Mouse (Mus musculus): ENCODE measurements around the gene Cxcr5. TPM values are rescaled to one million over a fixed set of nuclear protein-coding genes. Genes with fewer than 3 reads are reported as not detected.

Gene Cxcr5
- polyA plus RNA-seq, 1 experiment from 2014 or later = not detected

DNA sequence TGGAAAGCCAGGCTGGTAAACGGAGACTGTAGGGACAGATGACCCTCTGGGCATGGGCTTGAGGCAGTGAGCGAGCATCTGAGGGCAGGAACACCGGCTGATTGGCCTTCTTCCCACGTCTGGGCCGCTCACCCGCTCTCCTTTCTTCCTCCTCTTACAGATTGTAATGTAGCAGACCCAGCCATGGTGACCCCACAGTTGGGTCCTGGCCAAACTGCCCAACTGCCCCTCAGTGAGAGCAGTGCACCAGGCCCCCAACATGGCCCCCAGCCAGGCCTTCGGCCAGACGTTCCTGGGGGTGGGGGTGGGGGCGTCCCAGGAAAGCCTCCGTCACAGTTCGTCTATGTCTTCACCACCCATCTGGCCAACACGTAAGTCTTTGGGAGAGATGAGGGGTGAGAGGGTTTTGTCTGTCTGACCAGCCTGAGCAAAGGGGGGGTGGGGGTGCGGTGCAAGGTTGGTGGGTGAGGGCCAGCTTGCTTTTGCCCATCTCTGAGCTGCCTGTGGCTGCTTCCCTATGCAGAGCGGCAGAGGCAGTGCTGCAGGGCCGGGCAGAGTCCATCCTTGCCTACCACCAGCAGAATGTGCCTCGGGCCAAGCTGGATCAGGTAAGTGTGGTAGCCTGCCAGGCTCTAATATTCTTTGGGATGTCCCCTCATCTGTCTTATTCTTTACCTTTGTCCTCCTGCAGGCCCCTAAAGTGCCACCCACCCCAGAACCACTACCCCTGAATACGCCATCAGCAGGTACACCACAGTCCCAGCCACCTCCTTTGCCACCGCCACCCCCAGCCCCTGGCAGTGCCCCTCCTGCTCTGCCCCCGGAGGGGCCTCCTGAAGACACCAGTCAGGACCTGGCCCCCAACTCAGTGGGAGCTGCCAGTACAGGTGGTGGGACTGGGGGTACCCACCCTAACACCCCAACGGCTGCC is 56.5 kb downstream of the Cxcr5 start:
- no peak overlapping the region for H3K4me3 ChIP-seq
- 74% methylated on average over 20 of the region's 20 CpGs for WGBS

DNA sequence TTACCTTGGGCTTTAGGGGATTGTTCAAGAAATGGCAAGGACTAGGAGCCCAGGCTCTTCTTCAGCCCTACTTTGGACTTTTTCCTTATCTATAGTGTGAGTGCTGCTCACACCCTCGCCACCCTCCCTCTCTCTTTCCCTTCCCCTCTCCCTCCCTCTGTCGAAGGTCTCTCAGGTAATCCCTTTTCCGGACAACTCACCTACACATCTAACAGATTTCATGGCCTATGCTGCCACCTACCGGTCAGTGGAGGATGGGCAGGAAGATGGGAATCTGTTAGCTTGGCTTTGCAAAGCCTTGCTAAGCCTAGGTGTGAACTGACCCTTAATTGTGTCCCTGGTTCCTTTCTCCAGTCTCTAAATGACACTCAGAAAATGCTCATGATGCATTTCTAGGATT is 59.7 kb downstream of the Cxcr5 start:
- no peak for ATAC-seq
- Histone ChIP-seq H3K27ac (no peak overlapping the region), H3K36me3 (ENCODE audit: poor library complexity, severe bottlenecking) (peaks cover 48% of the 10 kb centered on the region), H3K9me3 (replicated peaks) (no peaks in the 10 kb centered on the region), H3K4me3 (no peak overlapping the region), H3K4me2 (peak overlapping the region; percentile 16; the same call in 1 of the 2 replicates), H3K27me3 (no peaks in the 10 kb centered on the region), H3K9ac (no peak overlapping the region), H3K4me1 (peaks cover 64% of the 10 kb centered on the region)
- WGBS = 2% methylated on average over 4 of the region's 4 CpGs

More for the DNA sequence above, 56.5 kb downstream of the Cxcr5 start:
- Histone ChIP-seq H3K27ac (no peak overlapping the region), H3K4me1 (peaks cover 51% of the 10 kb centered on the region), H3K9me3 (replicated peaks) (no peaks in the 10 kb centered on the region), H3K27me3 (0 out of 2 replicates have a peak, but pooled peaks cover 4% of the 10 kb centered on the region), H3K36me3 (ENCODE audit: poor library complexity, severe bottlenecking) (peaks cover 72% of the 10 kb centered on the region), H3K9ac (peak overlapping the region; percentile 40; the same call in 1 of the 2 replicates), H3K4me2 (no peak overlapping the region)
- ATAC-seq = no peak

DNA sequence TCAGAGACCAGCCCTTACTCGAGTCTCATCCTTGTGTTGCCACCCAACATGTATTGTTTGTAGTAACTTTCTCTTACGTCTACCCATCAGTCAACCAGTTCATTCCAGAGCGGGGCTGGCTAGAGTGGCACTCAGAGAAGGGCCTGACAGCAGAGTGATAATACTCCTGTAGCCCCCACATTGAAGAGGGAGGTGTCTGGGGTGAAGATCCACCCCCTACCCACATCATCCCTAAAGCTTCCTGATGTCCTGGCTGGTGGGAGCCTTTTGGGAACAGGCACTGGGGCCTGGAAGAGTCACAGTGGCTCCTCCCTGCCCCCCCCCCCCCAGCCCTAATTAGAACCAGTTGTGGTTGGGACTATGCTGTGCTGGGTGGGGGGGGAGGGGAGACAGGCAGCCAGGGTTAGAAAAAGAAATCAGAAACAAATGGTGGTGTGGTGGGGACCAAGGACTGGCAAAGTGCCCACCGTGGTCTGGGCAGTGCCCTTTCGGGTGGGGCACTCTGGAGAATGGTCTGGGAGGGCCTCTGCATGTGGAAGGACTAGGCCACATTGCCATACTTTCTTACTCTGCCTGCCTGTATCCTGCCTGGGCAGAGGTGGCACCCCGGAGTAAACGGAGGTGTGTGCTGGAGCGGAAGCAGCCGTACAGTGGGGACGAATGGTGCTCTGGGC is 60.3 kb downstream of the Cxcr5 start:
- H3K4me1 ChIP-seq = peaks cover 71% of the 10 kb centered on the region
- peaks cover 41% of the 10 kb centered on the region for H3K36me3 ChIP-seq (ENCODE audit: poor library complexity, severe bottlenecking)
- peak overlapping the region; percentile 16 for H3K4me2 ChIP-seq
- no peak overlapping the region for H3K4me3 ChIP-seq
- ATAC-seq = no peak
- no peaks in the 10 kb centered on the region for H3K9me3 ChIP-seq (replicated peaks)
- H3K27me3 ChIP-seq = no peaks in the 10 kb centered on the region
- peak overlapping the region; percentile 95; the same call in 1 of the 2 replicates for H3K27ac ChIP-seq
- 50% methylated on average over 10 of the region's 10 CpGs for WGBS
- H3K9ac ChIP-seq = 0 out of 2 replicates have a peak overlapping the region, but pooled peaks have one; percentile 18

DNA sequence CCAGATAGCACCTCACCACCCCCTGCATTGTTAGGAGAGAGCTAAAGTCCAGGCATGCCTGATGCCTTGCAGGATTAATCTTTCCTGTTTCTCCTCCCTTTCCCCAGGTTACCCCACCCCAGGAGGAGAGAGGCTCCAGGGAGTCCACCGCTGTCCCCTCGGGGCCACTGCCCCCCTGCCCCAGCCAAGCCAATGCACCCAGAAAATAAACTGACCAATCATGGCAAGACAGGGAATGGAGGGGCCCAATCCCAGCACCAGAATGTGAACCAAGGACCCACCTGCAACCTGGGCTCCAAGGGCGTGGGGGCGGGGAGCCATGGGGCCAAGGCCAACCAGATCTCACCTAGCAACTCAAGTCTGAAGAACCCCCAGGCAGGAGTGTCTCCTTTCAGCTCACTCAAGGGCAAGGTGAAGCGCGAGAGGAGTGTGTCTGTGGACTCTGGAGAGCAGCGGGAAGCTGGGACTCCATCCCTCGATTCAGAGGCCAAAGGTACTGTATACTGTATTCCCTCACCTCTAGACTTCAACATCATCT is 61.0 kb downstream of the Cxcr5 start:
- Histone ChIP-seq H3K27me3 (no peaks in the 10 kb centered on the region), H3K9ac (peak overlapping the region; percentile 68), H3K4me1 (peaks cover 71% of the 10 kb centered on the region), H3K27ac (peak overlapping the region; percentile 95; the same call in 1 of the 2 replicates), H3K9me3 (replicated peaks) (no peaks in the 10 kb centered on the region), H3K36me3 (ENCODE audit: poor library complexity, severe bottlenecking) (peaks cover 35% of the 10 kb centered on the region), H3K4me2 (peak overlapping the region; percentile 84), H3K4me3 (no peak overlapping the region)
- 52% methylated on average over 8 of the region's 8 CpGs for WGBS
- ATAC-seq = no peak

DNA sequence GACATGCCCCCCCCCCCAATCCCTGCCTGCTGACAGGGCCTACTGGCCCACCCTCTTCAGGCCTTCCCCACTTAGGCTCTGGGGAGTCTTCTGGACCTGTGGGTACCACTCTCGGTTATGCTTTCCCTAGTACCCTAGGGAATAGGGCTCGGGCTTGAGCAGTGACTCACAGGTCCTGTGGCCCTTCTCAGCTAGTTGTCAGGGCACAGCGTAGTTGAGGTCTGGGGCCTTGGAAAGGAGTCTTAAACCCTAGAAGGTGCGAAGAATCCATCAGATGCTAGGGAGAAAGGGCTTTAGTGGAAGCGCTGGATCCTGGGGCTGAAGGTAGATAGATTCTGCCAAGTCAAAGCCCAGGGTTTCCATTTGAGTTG is 61.5 kb downstream of the Cxcr5 start:
- peak overlapping the region; percentile 84 for H3K4me2 ChIP-seq
- H3K4me1 ChIP-seq = peaks cover 71% of the 10 kb centered on the region
- peak overlapping the region; percentile 68 for H3K9ac ChIP-seq
- peak overlapping the region; percentile 43 for H3K4me3 ChIP-seq
- WGBS = 36% methylated on average over 5 of the region's 5 CpGs
- H3K9me3 ChIP-seq (replicated peaks) = no peaks in the 10 kb centered on the region
- no peaks in the 10 kb centered on the region for H3K27me3 ChIP-seq
- H3K27ac ChIP-seq = peak overlapping the region; percentile 95
- peaks cover 29% of the 10 kb centered on the region for H3K36me3 ChIP-seq (ENCODE audit: poor library complexity, severe bottlenecking)
- peak; percentile 1; the same call in 1 of the 2 replicates for ATAC-seq

DNA sequence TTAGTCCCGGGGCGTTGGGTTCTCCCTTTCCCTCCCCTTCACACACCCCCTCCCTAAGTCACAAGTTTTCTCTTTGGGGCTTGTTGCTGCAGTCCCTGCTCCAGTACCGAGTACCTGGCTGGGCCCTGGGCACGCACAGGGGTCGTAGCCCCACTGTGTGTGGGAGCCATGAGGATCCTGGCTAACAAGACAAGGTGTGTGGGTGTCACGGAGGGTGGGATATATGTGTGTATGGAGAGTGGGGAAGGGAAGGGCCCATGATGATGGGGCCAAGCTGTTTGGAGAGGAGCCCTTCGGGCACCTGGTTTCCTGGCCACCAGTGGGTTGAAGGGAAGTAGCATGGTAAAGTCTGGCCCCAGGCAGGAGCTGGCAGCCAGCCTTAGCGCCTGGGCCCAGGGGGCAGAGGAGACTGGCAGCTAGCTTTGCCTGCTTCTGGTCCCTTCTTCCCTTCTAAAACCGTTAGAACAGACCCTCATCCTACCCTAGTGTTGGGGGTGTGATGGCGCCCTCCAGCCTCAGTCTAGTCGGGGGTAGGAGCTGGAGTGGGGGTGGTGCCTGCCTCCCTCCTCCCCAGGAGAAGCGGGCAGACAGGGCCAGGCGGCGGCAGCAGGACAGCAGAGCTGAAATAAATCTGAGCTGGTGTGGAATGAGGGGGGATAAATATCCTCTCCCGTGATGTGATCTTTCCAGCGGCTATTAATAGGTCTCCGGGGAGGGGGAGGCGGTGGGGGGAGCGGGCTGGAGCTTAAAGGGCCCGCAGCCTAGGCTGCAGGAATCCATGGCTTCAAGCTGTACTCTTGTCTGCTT is 62.1 kb downstream of the Cxcr5 start:
- no peaks in the 10 kb centered on the region for H3K9me3 ChIP-seq (replicated peaks)
- peak overlapping the region; percentile 68 for H3K9ac ChIP-seq
- WGBS = 3% methylated on average over 20 of the region's 20 CpGs
- peak overlapping the region; percentile 95 for H3K27ac ChIP-seq
- H3K4me1 ChIP-seq = peaks cover 72% of the 10 kb centered on the region
- peaks cover 23% of the 10 kb centered on the region for H3K36me3 ChIP-seq (ENCODE audit: poor library complexity, severe bottlenecking)
- peak; percentile 25 for ATAC-seq
- no peaks in the 10 kb centered on the region for H3K27me3 ChIP-seq
- peak overlapping the region; percentile 84 for H3K4me2 ChIP-seq
- peak overlapping the region; percentile 43 for H3K4me3 ChIP-seq

DNA sequence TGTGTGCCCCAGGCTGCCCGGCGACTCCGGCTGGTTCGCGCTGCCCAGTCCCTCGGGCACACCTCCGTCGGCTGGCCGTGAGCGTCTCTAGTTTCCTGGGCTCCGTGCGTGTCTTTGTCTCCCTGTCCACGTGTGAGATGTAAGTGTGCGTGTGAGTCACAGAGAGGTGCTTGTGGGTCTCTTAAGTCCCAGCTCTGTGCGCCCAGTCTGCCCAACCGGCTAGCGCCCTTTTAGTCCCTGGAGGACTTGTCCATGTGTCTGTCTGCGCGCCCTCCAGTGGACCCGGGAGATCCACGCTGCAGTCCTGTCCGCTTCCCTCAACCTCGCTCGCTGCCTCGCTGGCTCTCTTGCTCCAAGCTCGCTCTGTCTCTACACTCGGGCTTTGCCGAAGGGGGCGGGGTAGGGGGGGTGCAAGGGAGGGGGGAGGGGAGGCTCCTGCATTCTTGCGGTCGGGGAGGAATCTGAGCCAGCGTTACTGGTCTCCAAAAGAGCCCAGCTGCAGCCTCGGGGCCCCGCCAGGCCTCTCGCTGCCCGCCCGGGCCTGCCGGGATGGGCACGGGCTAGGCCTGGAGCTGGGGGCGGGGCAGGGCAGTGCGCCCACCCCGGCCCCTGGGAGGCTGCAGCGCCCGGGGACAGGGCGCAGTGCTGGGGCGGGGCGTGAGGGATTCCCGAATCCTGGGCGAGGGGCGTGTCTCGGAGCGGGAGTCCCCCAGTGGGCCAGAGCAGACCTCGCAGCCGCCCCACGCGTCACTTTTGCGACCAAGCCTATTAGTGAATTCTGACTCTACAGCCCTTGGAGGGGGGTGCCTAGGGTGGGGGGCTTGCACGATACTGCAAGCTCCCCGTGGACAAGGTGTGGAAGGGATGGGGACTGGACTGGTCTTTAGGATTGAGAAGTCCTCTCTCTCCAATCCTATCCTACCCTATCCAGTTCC is 63.0 kb downstream of the Cxcr5 start:
- H3K27me3 ChIP-seq = no peaks in the 10 kb centered on the region
- H3K4me3 ChIP-seq = peak overlapping the region; percentile 43
- ATAC-seq = peak; percentile 80
- peaks cover 19% of the 10 kb centered on the region for H3K36me3 ChIP-seq (ENCODE audit: poor library complexity, severe bottlenecking)
- peak overlapping the region; percentile 84 for H3K4me2 ChIP-seq
- peak overlapping the region; percentile 68 for H3K9ac ChIP-seq
- H3K27ac ChIP-seq = peak overlapping the region; percentile 95
- peaks cover 81% of the 10 kb centered on the region for H3K4me1 ChIP-seq
- no peaks in the 10 kb centered on the region for H3K9me3 ChIP-seq (replicated peaks)
- under 1% methylated on average over 59 of the region's 59 CpGs for WGBS

DNA sequence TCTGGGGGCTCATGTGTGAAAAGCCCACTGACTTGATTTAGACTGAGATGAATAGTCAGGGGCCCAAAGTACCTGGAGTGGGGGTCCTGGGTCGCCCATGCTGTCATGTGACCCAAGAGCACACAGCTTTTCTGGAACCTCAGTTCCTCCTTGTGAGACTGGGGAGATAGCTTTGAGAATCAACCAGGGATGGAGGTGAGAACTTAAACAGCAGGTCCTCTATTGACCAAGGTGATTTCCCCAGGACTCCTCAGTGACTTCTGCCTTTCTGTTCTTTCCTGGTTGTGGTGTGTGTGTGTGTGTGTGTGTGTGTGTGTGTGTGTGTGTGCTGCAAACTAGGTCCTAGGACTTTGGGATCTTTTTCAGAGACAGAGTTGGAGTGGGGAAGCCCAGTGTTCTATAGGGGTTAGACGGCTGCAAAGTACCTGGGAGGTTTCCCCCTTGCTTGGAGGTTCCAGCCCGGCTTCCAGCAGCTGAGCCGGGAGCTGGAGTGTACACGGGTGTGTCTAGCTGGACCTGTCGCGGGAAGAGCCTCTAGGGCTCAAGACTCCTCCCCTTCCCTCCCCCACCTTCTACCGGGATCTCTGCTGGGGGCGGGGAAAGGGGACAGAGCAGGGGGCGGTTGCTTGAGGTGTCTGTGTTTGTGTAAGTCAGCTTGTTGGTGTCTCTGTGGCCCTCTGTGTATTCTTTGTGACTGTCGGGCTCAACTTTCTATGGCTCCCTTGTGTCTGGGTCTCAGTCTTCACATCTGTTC is 63.9 kb downstream of the Cxcr5 start:
- Histone ChIP-seq H3K27ac (peak overlapping the region; percentile 95), H3K9ac (peak overlapping the region; percentile 68), H3K36me3 (ENCODE audit: poor library complexity, severe bottlenecking) (peaks cover 13% of the 10 kb centered on the region), H3K4me3 (peak overlapping the region; percentile 43), H3K4me1 (peaks cover 90% of the 10 kb centered on the region), H3K4me2 (peak overlapping the region; percentile 84), H3K27me3 (no peaks in the 10 kb centered on the region), H3K9me3 (replicated peaks) (no peaks in the 10 kb centered on the region)
- WGBS = 2% methylated on average over 11 of the region's 11 CpGs
- ATAC-seq = no peak

DNA sequence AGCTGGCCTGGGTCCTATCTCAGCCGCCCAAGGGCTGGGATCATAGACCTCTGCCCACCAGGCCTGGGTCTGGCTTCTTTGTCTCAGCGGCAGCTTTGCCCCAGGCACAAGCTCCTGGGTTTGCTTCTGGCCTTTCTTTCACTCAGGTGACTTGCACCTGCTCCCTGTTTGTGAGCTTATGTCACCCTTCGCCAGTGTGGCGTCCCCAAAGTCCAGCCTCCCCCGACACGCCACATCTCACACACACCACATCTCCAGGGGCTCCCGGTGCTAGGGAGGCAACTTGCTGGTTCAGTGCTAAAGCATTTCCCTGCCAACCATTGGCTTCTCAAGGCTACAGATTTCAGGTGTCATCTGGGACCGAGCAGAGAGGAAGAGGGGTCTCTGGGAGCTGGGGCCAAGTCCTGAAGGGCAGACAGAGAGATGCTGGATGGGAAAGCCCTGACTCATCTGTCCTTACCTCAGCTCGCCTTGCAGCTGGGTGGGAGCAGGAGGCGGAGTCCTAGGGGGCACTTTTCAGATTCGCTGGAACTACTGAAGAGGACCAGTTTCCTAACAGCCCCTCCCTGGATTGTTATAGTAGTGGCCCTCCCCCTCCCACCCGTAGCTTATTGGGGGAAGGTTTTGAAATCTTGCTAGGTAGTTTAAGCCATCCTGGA is 64.7 kb downstream of the Cxcr5 start:
- Histone ChIP-seq H3K27ac (peak overlapping the region; percentile 1), H3K4me3 (no peak overlapping the region), H3K36me3 (ENCODE audit: poor library complexity, severe bottlenecking) (peaks cover 14% of the 10 kb centered on the region), H3K9ac (peak overlapping the region; percentile 5; the same call in 1 of the 2 replicates), H3K4me2 (no peak overlapping the region; the same call in 1 of the 2 replicates), H3K9me3 (replicated peaks) (no peaks in the 10 kb centered on the region), H3K4me1 (peaks cover 93% of the 10 kb centered on the region), H3K27me3 (no peaks in the 10 kb centered on the region)
- 49% methylated on average over 12 of the region's 12 CpGs for WGBS
- no peak for ATAC-seq
